ENCODE assay signal across 22 mouse cellular contexts in the genomic region with DNA sequence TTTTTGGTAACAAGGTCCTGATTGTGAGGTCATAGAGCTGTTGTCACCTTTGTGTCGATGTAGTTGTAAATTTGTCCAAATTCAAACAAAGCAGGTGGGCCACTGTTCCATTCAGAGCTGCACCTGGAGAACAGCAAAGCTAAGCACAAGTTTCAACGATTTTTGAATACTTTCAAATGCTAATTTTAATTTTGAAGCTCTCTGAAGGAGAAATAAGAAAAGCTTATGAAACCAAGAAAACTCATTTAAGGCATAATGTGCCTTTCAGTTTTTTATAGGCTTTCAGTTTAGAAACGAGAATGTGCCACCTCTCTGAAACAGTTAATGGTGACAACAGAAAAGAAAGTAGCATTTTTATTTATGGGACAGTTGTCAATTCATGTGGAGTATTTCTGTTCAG. TPM values are rescaled to one million over a fixed set of nuclear protein-coding genes. Genes with fewer than 3 reads are reported as not detected.
A peak's percentile ranks its signal among the peaks of the same experiment; 100 is the strongest.
DNase-seq lines count a peak whose midpoint lies in the region; ATAC-seq and TF ChIP-seq lines count a peak whose summit lies in the region.
"Had no signal": no experiment of that assay in that cellular context is flagged by ENCODE, and none has a peak within 500 bp of the region (broad histone marks: within the 10 kb centered on the region; RNA-seq: fewer than 3 reads in every experiment).

No protein-coding gene starts in this region.

- no peaks in the 10 kb centered on the region; the same call in 1 of the 2 replicates for H3K79me2 ChIP-seq in CH12.LX (replicated peaks; ENCODE audit: control insufficient read depth, extremely low read depth, insufficient read depth, poor library complexity, severe bottlenecking)

- no peak overlapping the region for H3K4me3 ChIP-seq in CH12.LX (replicated peaks in 1 of 3; ENCODE audit: low read depth in 2 of 3, low read length in 2 of 3, poor library complexity in 1 of 3)
- no peak overlapping the region for H3K4me3 ChIP-seq in hindbrain, embryonic 11.5 days (ENCODE audit: low read depth, low read length)

- no peak for TF ChIP-seq RAD21 in CH12.LX (IDR thresholded peaks at IDR 0.05; ENCODE audit: low read depth, low read length)

- ATAC-seq in hindbrain, embryonic 11.5 days (ENCODE audit: low FRiP score): no peak
- ATAC-seq: activated CD4-positive, CD25-positive, alpha-beta regulatory T cell, adult 4 months; CD4-positive, CD25-positive, alpha-beta regulatory T cell, adult 4 months; Patski had no signal

- peaks cover 22 to 60% of the 10 kb centered on the region in 2 experiments for H3K4me1 ChIP-seq in CH12.LX (ENCODE audit: control insufficient read depth in 1 of 2, insufficient read depth in 2 of 2)
- H3K4me1 ChIP-seq in hindbrain, embryonic 11.5 days (replicated peaks; ENCODE audit: control insufficient read depth, insufficient read depth, low read length): no peaks in the 10 kb centered on the region

- H3K36me3 ChIP-seq in CH12.LX (replicated peaks in 1 of 2; ENCODE audit: control insufficient read depth in 1 of 2, insufficient read depth in 1 of 2, low read length in 1 of 2): peaks cover 14 to 43% of the 10 kb centered on the region in 2 experiments
- H3K36me3 ChIP-seq in hindbrain, embryonic 11.5 days (ENCODE audit: control insufficient read depth, insufficient read depth, low read length): no peaks in the 10 kb centered on the region

- no peaks in the 10 kb centered on the region for H3K9me3 ChIP-seq in CH12.LX (replicated peaks; ENCODE audit: low read length)
- H3K9me3 ChIP-seq in hindbrain, embryonic 11.5 days (ENCODE audit: control insufficient read depth, low read length): no peaks in the 10 kb centered on the region
- H3K9me3 ChIP-seq: G1E had no signal

- no peak for TF ChIP-seq POLR2A in CH12.LX (IDR thresholded peaks at IDR 0.05; ENCODE audit: low read depth, low read length)

- peak overlapping the region; percentile 48; the same call in 1 of the 2 replicates for H3K9ac ChIP-seq in CH12.LX (ENCODE audit: insufficient read depth, low read depth)
- H3K9ac ChIP-seq in hindbrain, embryonic 11.5 days (ENCODE audit: low read depth, low read length): no peak overlapping the region

- H3K4me2 ChIP-seq in CH12.LX (ENCODE audit: insufficient read depth, low read depth, poor library complexity, severe bottlenecking): peak overlapping the region; percentile 36; the same call in 1 of the 2 replicates
- no peak overlapping the region for H3K4me2 ChIP-seq in hindbrain, embryonic 11.5 days (replicated peaks; ENCODE audit: low read depth, low read length)

- H3K27ac ChIP-seq in CH12.LX (ENCODE audit: insufficient read depth, low read depth): no peak overlapping the region
- no peak overlapping the region for H3K27ac ChIP-seq in hindbrain, embryonic 11.5 days (ENCODE audit: low read depth, low read length)

- DNase-seq in heart, adult 11 months: peak; percentile 16
- no peak for DNase-seq in heart, adult 9 months (ENCODE audit: low spot score in 2 of 2)
- DNase-seq in A20 (ENCODE audit: low read depth, low spot score): peak; percentile 35
- DNase-seq in CH12.LX (ENCODE audit: extremely low read depth): no peak
- DNase-seq in hindbrain, embryonic 11.5 days (ENCODE audit: low spot score): no peak
- no peak for DNase-seq in spleen, adult 18-20 months
- DNase-seq: adrenal gland, adult 2 months; adrenal gland, adult 8-10 months; adrenal gland, postnatal 10 days; adrenal gland, postnatal 14 days; adrenal gland, postnatal 25 days; adrenal gland, postnatal 36 days; B cell, adult 2 months; cerebellum, adult 11 months; cerebellum, adult 11-12 months; cerebellum, adult 18-20 months; cerebellum, adult 2 months; cerebellum, adult 8-10 months had no signal

- dilution Hi-C loops in CH12.LX (cut with MboI; ENCODE audit: extremely low pct_ligation_motif_present, extremely low pct_unique_long_range_greater_than_20kb, low sequenced_read_pairs): no loop called here

- 88% methylated on average over 3 of the region's 3 CpGs for WGBS in hindbrain, embryonic 11.5 days

- TF ChIP-seq EP300 in CH12.LX (IDR thresholded peaks at IDR 0.05; ENCODE audit: low read length): peak; percentile 82

- no peaks in the 10 kb centered on the region for H3K27me3 ChIP-seq in CH12.LX (replicated peaks)
- no peaks in the 10 kb centered on the region for H3K27me3 ChIP-seq in hindbrain, embryonic 11.5 days (ENCODE audit: control insufficient read depth, insufficient read depth, low read length)
- H3K27me3 ChIP-seq: Patski had no signal

- TF ChIP-seq CTCF in CH12.LX (conservative IDR thresholded peaks at IDR 0.05 in 1 of 2, IDR thresholded peaks at IDR 0.05 in 1 of 2; ENCODE audit: low read depth in 2 of 2, low read length in 2 of 2): no peak

- in situ Hi-C loops in CH12.LX (cut with MboI; ENCODE audit: low pct_ligation_motif_present, low pct_unique_long_range_greater_than_20kb, low sequenced_read_pairs): loop anchor here (10.0 kb wide), 1 partner anchor 700 kb away; no protein-coding TSS in a partner anchor

TF ChIP-seq in CH12.LX, 34 proteins besides CTCF, POLR2A, EP300 and RAD21:
- peak; percentile 60; the same call in 1 of the 2 replicates for TF ChIP-seq MEF2A (IDR thresholded peaks at IDR 0.05; ENCODE audit: borderline replicate concordance, low read depth, low read length)
- peak; percentile 35 for TF ChIP-seq JUN (IDR thresholded peaks at IDR 0.05; ENCODE audit: insufficient read depth, low read depth, low read length)
- no peak for TF ChIP-seq CHD1 (IDR thresholded peaks at IDR 0.05; ENCODE audit: low read depth, low read length)
- no peak for TF ChIP-seq NELFE (IDR thresholded peaks at IDR 0.05; ENCODE audit: low read depth, low read length)
- peak; percentile 75 for TF ChIP-seq BHLHE40 (IDR thresholded peaks at IDR 0.05; ENCODE audit: low read depth, low read length)
- peak; percentile 72 for TF ChIP-seq TCF12 (IDR thresholded peaks at IDR 0.05; ENCODE audit: low read depth, low read length)
- TF ChIP-seq USF1 (IDR thresholded peaks at IDR 0.05; ENCODE audit: low read depth, low read length): no peak
- TF ChIP-seq IRF4 (IDR thresholded peaks at IDR 0.05; ENCODE audit: low read depth, low read length): peak; percentile 69; the same call in 1 of the 2 replicates
- peak; percentile 52; the same call in 1 of the 2 replicates for TF ChIP-seq MAFK (IDR thresholded peaks at IDR 0.05; ENCODE audit: insufficient replicate concordance, low read length)
- 0 out of 2 replicates have a peak, but pooled peaks have one; percentile 35 for TF ChIP-seq MYC (IDR thresholded peaks at IDR 0.05; ENCODE audit: low read depth, low read length)
- no peak for TF ChIP-seq HCFC1 (IDR thresholded peaks at IDR 0.05; ENCODE audit: low read depth, low read length)
- TF ChIP-seq UBTF (IDR thresholded peaks at IDR 0.05; ENCODE audit: low read depth, low read length): no peak
- TF ChIP-seq RCOR1 (conservative IDR thresholded peaks at IDR 0.05; ENCODE audit: low read depth, low read length): peak; percentile 46; the same call in 1 of the 2 replicates
- peak; percentile 83 for TF ChIP-seq ZNF384 (IDR thresholded peaks at IDR 0.05; ENCODE audit: low read depth, low read length)
- no peak for TF ChIP-seq CHD2 (IDR thresholded peaks at IDR 0.05; ENCODE audit: low read length)
- TF ChIP-seq JUND (conservative IDR thresholded peaks at IDR 0.05; ENCODE audit: low read depth, low read length): peak; percentile 73; the same call in 1 of the 2 replicates
TF ChIP-seq in CH12.LX: peak in this region for 10.

RNA-seq across cellular contexts. Expression of a gene that starts 36.7 kb away (rescaled TPM):
- 15.6 and 21.1 TPM in 2 replicates for total RNA-seq in CH12.LX (2012; rRNA removed)
- total RNA-seq in CH12.LX (2014; rRNA removed): 47.5 and 52.9 TPM in 2 replicates
- 30.0 and 34.7 TPM in 2 replicates for polyA plus RNA-seq in CH12.LX (2012; ENCODE audit: insufficient read length, low read depth)
- polyA plus RNA-seq in hindbrain, embryonic 11.5 days (2014; fragmentation: Nextera tagmentation; extraction: Ambion mirVana): 58.7 and 61.6 TPM in 2 replicates

Comparison
In these comparisons a context has a peak if more than half of its experiments do, and no peak if none do; other contexts are left out.
1. DNase-seq: peak in heart, adult 11 months (single experiment) and A20 (single experiment); none in heart, adult 9 months (0 of 2), CH12.LX (single experiment), hindbrain, embryonic 11.5 days (single experiment) and spleen, adult 18-20 months (0 of 2).